Mouse (Mus musculus) thymus, adult 2 months (tissue): ENCODE results near the gene Gm43518.

Experiments
- CTCF ChIP-seq: fragments of 200-500 bp; IDR thresholded peaks from 2 replicates; pipeline ENCODE4 v1.5.1; 2012; ENCODE audit warnings: mild to moderate bottlenecking, control low read depth, low read length, moderate library complexity, borderline replicate concordance; ENCODE audit not compliant: control insufficient read depth, poor library complexity, insufficient read depth; ENCODE audit errors: extremely low read depth
- POLR2A ChIP-seq: fragments of 200-500 bp; IDR thresholded peaks from 2 replicates; pipeline ENCODE4 v1.6.1; 2012; ENCODE audit warnings: mild to moderate bottlenecking, low read length, control low read depth, moderate library complexity; ENCODE audit not compliant: control insufficient read depth, poor library complexity, insufficient read depth; ENCODE audit errors: extremely low read depth

GRCm38 (mm10) chr5:123952365-123953045 lies 25.3 kb downstream of the Gm43518 start:
- TF ChIP-seq CTCF: no peak
- TF ChIP-seq POLR2A: no peak
